Mouse (Mus musculus) midbrain, embryonic 16.5 days (tissue): Measurements from ENCODE around the gene Adcy5. TPM values are rescaled to one million over a fixed set of nuclear protein-coding genes. Genes with fewer than 3 reads are reported as not detected.

ENCODE experiments used
- ATAC-seq: fragments of 200-750 bp; cut with Nextera tagmentation; 2 replicates; pipeline ENCODE4 v1.8.0; 2017; ENCODE audit warnings: moderate TSS enrichment
- H3K27ac ChIP-seq: fragments of 300-500 bp; sonication (generic); 2 replicates; pipeline ENCODE4 v1.5.1; 2014; ENCODE audit warnings: mild to moderate bottlenecking, low read length, mixed read lengths
- H3K27me3 ChIP-seq: fragments of 300-500 bp; sonication (generic); 2 replicates; pipeline ENCODE4 v1.6.1; 2014; ENCODE audit warnings: low read depth, low read length, mixed read lengths; ENCODE audit not compliant: control insufficient read depth, insufficient read depth
- H3K36me3 ChIP-seq: fragments of 300-500 bp; sonication (generic); 2 replicates; pipeline ENCODE4 v1.6.1; 2014; ENCODE audit warnings: mild to moderate bottlenecking, low read length, moderate library complexity, mixed read lengths; ENCODE audit not compliant: control insufficient read depth, insufficient read depth
- H3K4me1 ChIP-seq: fragments of 300-500 bp; sonication (generic); 2 replicates; pipeline ENCODE4 v1.6.1; 2014; ENCODE audit warnings: mild to moderate bottlenecking, low read length, mixed read lengths; ENCODE audit not compliant: control insufficient read depth, insufficient read depth
- H3K4me2 ChIP-seq: fragments of 300-500 bp; sonication (generic); 2 replicates; pipeline ENCODE4 v1.6.1; 2014; ENCODE audit warnings: mild to moderate bottlenecking, low read length, mixed read lengths
- H3K4me3 ChIP-seq: fragments of 300-500 bp; sonication (generic); 2 replicates; pipeline ENCODE4 v1.5.1; 2014; ENCODE audit warnings: low read depth, mild to moderate bottlenecking, low read length, moderate library complexity, mixed read lengths
- H3K9ac ChIP-seq: fragments of 300-500 bp; sonication (generic); 2 replicates; pipeline ENCODE4 v1.6.1; 2014; ENCODE audit warnings: low read depth, low read length, mixed read lengths
- H3K9me3 ChIP-seq: fragments of 300-500 bp; sonication (generic); replicated peaks from 2 replicates; pipeline ENCODE4 v1.6.1; 2014; ENCODE audit warnings: mild to moderate bottlenecking, low read length, mixed read lengths; ENCODE audit not compliant: control insufficient read depth, poor library complexity, severe bottlenecking
- WGBS: fragments of 180-500 bp; shearing (Covaris S2); extraction: QIAGEN DNeasy Blood & Tissue Kit; methylation state at CpG from one replicate; pipeline ENCODE4 v1.1.7; 2014; 5-methylcytosine and 5-hydroxymethylcytosine counted together
- polyA plus RNA-seq: library from polyadenylated mRNA; unstranded; fragments of >200 nt; fragmentation: Nextera tagmentation; extraction: Ambion mirVana; gene quantifications from 2 replicates; pipeline ENCODE4 v1.2.1, GENCODE M21; 2015

Adcy5 gene
- polyA plus RNA-seq, 1 experiment from 2014 or later: 7.1 TPM

GRCm38 (mm10) chr16:35190777-35191176, 36.1 kb downstream of the Adcy5 start:
- Histone ChIP-seq H3K4me1 (no peaks in the 10 kb centered on the region; the same call in 1 of the 2 replicates), H3K36me3 (no peaks in the 10 kb centered on the region), H3K4me3 (no peak overlapping the region), H3K27ac (no peak overlapping the region), H3K9ac (no peak overlapping the region), H3K9me3 (no peaks in the 10 kb centered on the region), H3K27me3 (no peaks in the 10 kb centered on the region), H3K4me2 (no peak overlapping the region)
- ATAC-seq: no peak
- WGBS: 79% methylated on average over 7 of the region's 7 CpGs

GRCm38 (mm10) chr16:35191271-35191670, 36.6 kb downstream of the Adcy5 start:
- no peak overlapping the region for H3K27ac ChIP-seq
- no peaks in the 10 kb centered on the region for H3K9me3 ChIP-seq
- H3K4me3 ChIP-seq: no peak overlapping the region
- no peak overlapping the region for H3K4me2 ChIP-seq
- H3K36me3 ChIP-seq: no peaks in the 10 kb centered on the region
- H3K4me1 ChIP-seq: no peaks in the 10 kb centered on the region; the same call in 1 of the 2 replicates
- no peak overlapping the region; the same call in 1 of the 2 replicates for H3K9ac ChIP-seq
- no peaks in the 10 kb centered on the region for H3K27me3 ChIP-seq
- ATAC-seq: no peak
- 81% methylated on average over 7 of the region's 7 CpGs for WGBS

GRCm38 (mm10) chr16:35192471-35192870, 37.8 kb downstream of the Adcy5 start:
- Histone ChIP-seq H3K4me1 (no peaks in the 10 kb centered on the region; the same call in 1 of the 2 replicates), H3K4me2 (no peak overlapping the region), H3K27me3 (no peaks in the 10 kb centered on the region), H3K36me3 (no peaks in the 10 kb centered on the region), H3K27ac (no peak overlapping the region), H3K4me3 (no peak overlapping the region), H3K9ac (no peak overlapping the region), H3K9me3 (no peaks in the 10 kb centered on the region)
- WGBS: 88% methylated on average over 4 of the region's 4 CpGs
- ATAC-seq: no peak

GRCm38 (mm10) chr16:35193357-35193756, 38.7 kb downstream of the Adcy5 start:
- Histone ChIP-seq H3K4me2 (no peak overlapping the region), H3K4me1 (no peaks in the 10 kb centered on the region; the same call in 1 of the 2 replicates), H3K9ac (no peak overlapping the region), H3K27me3 (no peaks in the 10 kb centered on the region), H3K4me3 (no peak overlapping the region), H3K27ac (no peak overlapping the region), H3K9me3 (no peaks in the 10 kb centered on the region), H3K36me3 (no peaks in the 10 kb centered on the region)
- no peak for ATAC-seq
- 61% methylated on average over 3 of the region's 3 CpGs for WGBS

- 71% methylated on average over 6 of the region's 6 CpGs for WGBS
- Histone ChIP-seq H3K27me3 (no peaks in the 10 kb centered on the region), H3K36me3 (no peaks in the 10 kb centered on the region), H3K4me1 (peaks cover under 1% of the 10 kb centered on the region; the same call in 1 of the 2 replicates), H3K4me2 (no peak overlapping the region), H3K9me3 (no peaks in the 10 kb centered on the region), H3K27ac (no peak overlapping the region), H3K4me3 (no peak overlapping the region), H3K9ac (no peak overlapping the region)
- no peak; the same call in 1 of the 2 replicates for ATAC-seq
Observed at GRCm38 (mm10) chr16:35199721-35200431, 45.2 kb downstream of the Adcy5 start.

- Histone ChIP-seq H3K4me1 (peaks cover 8% of the 10 kb centered on the region), H3K36me3 (no peaks in the 10 kb centered on the region), H3K4me3 (no peak overlapping the region), H3K9ac (no peak overlapping the region), H3K4me2 (no peak overlapping the region), H3K27me3 (no peaks in the 10 kb centered on the region), H3K9me3 (no peaks in the 10 kb centered on the region), H3K27ac (no peak overlapping the region)
- 72% methylated on average over 9 of the region's 9 CpGs for WGBS
- no peak for ATAC-seq
Observed at GRCm38 (mm10) chr16:35200432-35201142, 45.9 kb downstream of the Adcy5 start.

GRCm38 (mm10) chr16:35201281-35201680, 46.6 kb downstream of the Adcy5 start:
- Histone ChIP-seq H3K27ac (no peak overlapping the region), H3K9me3 (no peaks in the 10 kb centered on the region), H3K9ac (no peak overlapping the region), H3K4me2 (no peak overlapping the region), H3K27me3 (no peaks in the 10 kb centered on the region), H3K4me3 (no peak overlapping the region), H3K4me1 (peaks cover 15% of the 10 kb centered on the region), H3K36me3 (no peaks in the 10 kb centered on the region)
- 84% methylated on average over 5 of the region's 5 CpGs for WGBS
- no peak for ATAC-seq

GRCm38 (mm10) chr16:35203511-35203910, 48.8 kb downstream of the Adcy5 start:
- Histone ChIP-seq H3K27me3 (no peaks in the 10 kb centered on the region), H3K4me2 (no peak overlapping the region), H3K4me3 (no peak overlapping the region), H3K9me3 (no peaks in the 10 kb centered on the region), H3K27ac (no peak overlapping the region), H3K9ac (no peak overlapping the region), H3K4me1 (peaks cover 15% of the 10 kb centered on the region), H3K36me3 (no peaks in the 10 kb centered on the region)
- ATAC-seq: no peak
- 71% methylated on average over 1 of the region's 1 CpGs for WGBS

GRCm38 (mm10) chr16:35205681-35206080, 51.0 kb downstream of the Adcy5 start:
- ATAC-seq: peak; percentile 72
- Histone ChIP-seq H3K9ac (no peak overlapping the region), H3K27me3 (no peaks in the 10 kb centered on the region), H3K9me3 (no peaks in the 10 kb centered on the region), H3K27ac (peak overlapping the region; percentile 39), H3K4me3 (no peak overlapping the region), H3K36me3 (no peaks in the 10 kb centered on the region), H3K4me2 (no peak overlapping the region), H3K4me1 (peaks cover 15% of the 10 kb centered on the region)
- WGBS: 48% methylated on average over 5 of the region's 5 CpGs
